ENCODE assay signal across 28 mouse cellular contexts in the genomic region with DNA sequence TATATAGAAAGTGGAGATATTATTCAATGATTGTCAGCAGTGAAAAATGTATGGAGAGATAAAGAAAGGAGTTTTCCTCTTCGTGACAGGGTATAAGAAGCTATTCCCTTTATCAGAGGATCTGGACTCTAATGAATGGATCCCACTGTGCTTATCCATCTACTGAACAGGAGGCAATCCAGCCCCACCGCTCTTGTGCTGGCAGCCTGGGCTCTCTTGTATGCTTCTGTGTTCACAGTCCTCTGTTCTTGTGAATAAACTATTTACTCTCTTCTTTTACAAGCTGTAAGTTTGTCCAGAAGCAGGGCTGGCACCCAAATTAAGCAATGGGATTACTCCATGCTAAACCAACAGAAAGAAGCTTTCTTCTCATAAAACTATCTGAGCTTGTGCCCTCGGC.
DNase-seq lines count a peak whose midpoint lies in the region; ATAC-seq and TF ChIP-seq lines count a peak whose summit lies in the region.
"Had no signal": no experiment of that assay in that cellular context is flagged by ENCODE, and none has a peak within 500 bp of the region (broad histone marks: within the 10 kb centered on the region; RNA-seq: fewer than 3 reads in every experiment).

No protein-coding gene starts in this region.

- no peaks in the 10 kb centered on the region for H3K36me3 ChIP-seq in forebrain, postnatal 0 days (ENCODE audit: insufficient read depth)
- H3K36me3 ChIP-seq in forebrain, embryonic 10.5 days (replicated peaks) = no peaks in the 10 kb centered on the region
- H3K36me3 ChIP-seq: hindbrain, embryonic 12.5 days; limb, embryonic 13.5 days; lung, embryonic 15.5 days; midbrain, embryonic 12.5 days had no signal

- H3K9ac ChIP-seq in forebrain, postnatal 0 days = no peak overlapping the region
- H3K9ac ChIP-seq: hindbrain, embryonic 12.5 days; limb, embryonic 13.5 days; lung, embryonic 15.5 days; midbrain, embryonic 12.5 days had no signal

- peak; percentile 18 to 37 for DNase-seq in cerebellum, postnatal 10 days
- DNase-seq in cerebellum, postnatal 25 days = no peak
- no peak for DNase-seq in forebrain, postnatal 0 days
- no peak for DNase-seq in forebrain, embryonic 10.5 days (ENCODE audit: extremely low spot score, low spot score)
- DNase-seq in left cerebral cortex, postnatal 14 days (ENCODE audit: low spot score in 2 of 2) = peak; percentile 2 to 6
- no peak for DNase-seq in left cerebral cortex, adult 18-20 months (ENCODE audit: low spot score in 2 of 2)
- DNase-seq in right cerebral cortex, postnatal 10 days (ENCODE audit: low spot score in 2 of 2) = peak; percentile 42
- no peak for DNase-seq in right cerebral cortex, adult 2 months (ENCODE audit: low spot score in 2 of 2)
- DNase-seq: adrenal gland, adult 2 months; adrenal gland, postnatal 36 days; cerebellum, adult 9-10 months; gastrocnemius, adult 2 months; gastrocnemius, postnatal 36 days; heart, adult 18-20 months; heart, postnatal 36 days; kidney, adult 18-20 months; kidney, postnatal 36 days; thymus, postnatal 4 days had no signal

- H3K4me3 ChIP-seq in forebrain, postnatal 0 days (ENCODE audit: low read depth, low read length) = no peak overlapping the region
- H3K4me3 ChIP-seq in forebrain, embryonic 10.5 days = no peak overlapping the region
- H3K4me3 ChIP-seq: erythroblast, embryonic 14.5 days; gastrocnemius, adult 2 months; hindbrain, embryonic 12.5 days; layer of hippocampus, adult 2 months; limb, embryonic 13.5 days; lung, embryonic 15.5 days; midbrain, embryonic 12.5 days had no signal

- H3K9me3 ChIP-seq in forebrain, postnatal 0 days (ENCODE audit: low read length) = no peaks in the 10 kb centered on the region
- H3K9me3 ChIP-seq in forebrain, embryonic 10.5 days = no peaks in the 10 kb centered on the region
- H3K9me3 ChIP-seq: hindbrain, embryonic 12.5 days; limb, embryonic 13.5 days; lung, embryonic 15.5 days; midbrain, embryonic 12.5 days had no signal

- no peaks in the 10 kb centered on the region for H3K4me1 ChIP-seq in forebrain, postnatal 0 days (ENCODE audit: insufficient read depth)
- H3K4me1 ChIP-seq in forebrain, embryonic 10.5 days = no peaks in the 10 kb centered on the region
- H3K4me1 ChIP-seq: hindbrain, embryonic 12.5 days; limb, embryonic 13.5 days; lung, embryonic 15.5 days; midbrain, embryonic 12.5 days had no signal

- peak; percentile 38; the same call in 1 of the 2 replicates for ATAC-seq in forebrain, postnatal 0 days
- ATAC-seq: activated CD4-positive, CD25-positive, alpha-beta regulatory T cell, adult 4 months had no signal

- H3K27me3 ChIP-seq in forebrain, postnatal 0 days (ENCODE audit: insufficient read depth, low read length) = no peaks in the 10 kb centered on the region
- no peaks in the 10 kb centered on the region for H3K27me3 ChIP-seq in forebrain, embryonic 10.5 days (ENCODE audit: poor library complexity, severe bottlenecking)
- H3K27me3 ChIP-seq: CH12.LX; hindbrain, embryonic 12.5 days; limb, embryonic 13.5 days; lung, embryonic 15.5 days; midbrain, embryonic 12.5 days had no signal

- intact Hi-C loops in left cerebral cortex, postnatal 14 days (cut with DNase I) = no loop called here

- H3K27ac ChIP-seq in forebrain, postnatal 0 days (ENCODE audit: low read depth, low read length) = no peak overlapping the region
- no peak overlapping the region for H3K27ac ChIP-seq in forebrain, embryonic 10.5 days
- H3K27ac ChIP-seq: gastrocnemius, adult 2 months; hindbrain, embryonic 12.5 days; layer of hippocampus, adult 2 months; limb, embryonic 13.5 days; lung, embryonic 15.5 days; midbrain, embryonic 12.5 days had no signal

- 36% methylated on average over 3 of the region's 3 CpGs for WGBS in forebrain, postnatal 0 days
- 72% methylated on average over 3 of the region's 3 CpGs for WGBS in forebrain, embryonic 10.5 days

- TF ChIP-seq CTCF in forebrain, postnatal 0 days (IDR thresholded peaks at IDR 0.05; ENCODE audit: low read depth) = no peak

- H3K4me2 ChIP-seq in forebrain, postnatal 0 days (ENCODE audit: low read depth) = no peak overlapping the region
- H3K4me2 ChIP-seq: heart, embryonic 11.5 days; hindbrain, embryonic 12.5 days; limb, embryonic 13.5 days; liver, embryonic 11.5 days; lung, embryonic 15.5 days; midbrain, embryonic 12.5 days had no signal

Comparison
In these comparisons a context has a peak if more than half of its experiments do, and no peak if none do; other contexts are left out.
1. DNase-seq: peak in cerebellum, postnatal 10 days (2 of 2), left cerebral cortex, postnatal 14 days (2 of 2) and right cerebral cortex, postnatal 10 days (2 of 2); none in cerebellum, postnatal 25 days (0 of 2), forebrain, postnatal 0 days (single experiment), forebrain, embryonic 10.5 days (single experiment), left cerebral cortex, adult 18-20 months (0 of 2) and right cerebral cortex, adult 2 months (0 of 2).